Mouse (Mus musculus) embryonic facial prominence, embryonic 15.5 days (tissue): Measurements from ENCODE around the gene Klrb1f. TPM values are rescaled to one million over a fixed set of nuclear protein-coding genes. Genes with fewer than 3 reads are reported as not detected.

ENCODE experiments used
- ATAC-seq: fragments of 200-750 bp; cut with Nextera tagmentation; 2 replicates; pipeline ENCODE4 v1.8.0; 2017; ENCODE audit warnings: low read depth, moderate TSS enrichment; ENCODE audit not compliant: insufficient number of reproducible peaks, low FRiP score, low TSS enrichment
- H3K27ac ChIP-seq: fragments of 300-500 bp; sonication (generic); replicated peaks from 2 replicates; pipeline ENCODE4 v1.5.1; 2015; ENCODE audit warnings: mild to moderate bottlenecking, inconsistent platforms
- H3K27me3 ChIP-seq: fragments of 300-500 bp; sonication (generic); 2 replicates; pipeline ENCODE4 v1.6.1; 2015; ENCODE audit warnings: inconsistent platforms
- H3K36me3 ChIP-seq: fragments of 300-500 bp; sonication (generic); 2 replicates; pipeline ENCODE4 v1.6.1; 2015; ENCODE audit warnings: mild to moderate bottlenecking, inconsistent platforms
- H3K4me1 ChIP-seq: fragments of 300-500 bp; sonication (generic); 2 replicates; pipeline ENCODE4 v1.6.1; 2015; ENCODE audit warnings: inconsistent platforms
- H3K4me2 ChIP-seq: fragments of 300-500 bp; sonication (generic); replicated peaks from 2 replicates; pipeline ENCODE4 v1.6.1; 2015; ENCODE audit warnings: mild to moderate bottlenecking, inconsistent platforms
- H3K4me3 ChIP-seq: fragments of 300-500 bp; sonication (generic); replicated peaks from 2 replicates; pipeline ENCODE4 v1.5.1; 2015; ENCODE audit warnings: mild to moderate bottlenecking, inconsistent platforms
- H3K9ac ChIP-seq: fragments of 300-500 bp; sonication (generic); 2 replicates; pipeline ENCODE4 v1.6.1; 2015; ENCODE audit warnings: inconsistent platforms
- H3K9me3 ChIP-seq: fragments of 300-500 bp; sonication (generic); replicated peaks from 2 replicates; pipeline ENCODE4 v1.6.1; 2016; ENCODE audit warnings: inconsistent platforms
- WGBS: fragments of 180-500 bp; shearing (Covaris S2); methylation state at CpG from one replicate; pipeline ENCODE4 v1.1.7; 2015; 5-methylcytosine and 5-hydroxymethylcytosine counted together
- polyA plus RNA-seq: library from polyadenylated mRNA; unstranded; fragments of >200 nt; fragmentation: Nextera tagmentation; extraction: Ambion mirVana; gene quantifications from 2 replicates; pipeline ENCODE4 v1.2.1, GENCODE M21; 2015

Klrb1f gene
- polyA plus RNA-seq, 1 experiment from 2014 or later: 0.39 TPM

DNA sequence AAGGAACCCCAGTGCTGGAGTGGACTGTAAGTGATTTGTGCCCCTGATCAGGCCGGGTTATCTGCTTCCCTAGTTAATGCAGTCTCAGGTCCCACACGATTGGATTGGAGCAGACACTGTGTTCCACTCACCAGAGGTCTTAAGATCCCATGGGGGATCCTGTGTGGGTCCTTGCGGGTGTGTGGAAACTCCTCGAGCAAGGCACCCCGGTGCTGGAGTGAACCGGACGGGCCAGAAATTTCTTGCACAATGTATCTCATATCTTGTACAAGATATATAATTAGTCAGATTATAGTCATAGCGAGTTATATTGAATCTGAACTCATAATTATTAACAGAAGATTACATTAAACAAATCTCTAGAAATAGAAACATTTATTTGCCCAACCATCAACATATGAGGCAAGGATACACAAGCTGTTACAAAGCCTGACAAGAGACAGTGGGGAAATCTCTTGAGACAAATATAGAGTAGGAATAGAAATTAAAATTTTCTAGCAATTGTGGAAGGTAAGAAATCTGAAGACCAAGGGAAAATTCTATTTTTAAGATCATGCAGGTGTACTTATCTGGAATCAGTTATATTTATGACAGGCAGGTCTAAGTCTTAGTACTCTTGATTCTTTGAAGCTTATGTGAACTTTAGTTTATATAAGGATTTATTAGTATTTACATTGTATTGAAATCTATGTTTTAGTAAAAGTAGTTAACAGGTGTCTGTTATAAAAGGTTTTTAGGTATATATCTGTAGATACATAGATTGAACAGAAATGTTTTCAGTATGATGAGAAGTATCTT lies 18.1 kb upstream of the Klrb1f start:
- H3K27ac ChIP-seq: no peak overlapping the region
- H3K36me3 ChIP-seq: no peaks in the 10 kb centered on the region
- no peak overlapping the region for H3K9ac ChIP-seq
- H3K27me3 ChIP-seq: no peaks in the 10 kb centered on the region
- H3K4me1 ChIP-seq: no peaks in the 10 kb centered on the region
- no peak overlapping the region for H3K4me2 ChIP-seq
- WGBS: 84% methylated on average over 8 of the region's 8 CpGs
- H3K4me3 ChIP-seq: no peak overlapping the region
- no peaks in the 10 kb centered on the region for H3K9me3 ChIP-seq
- ATAC-seq: no peak

DNA sequence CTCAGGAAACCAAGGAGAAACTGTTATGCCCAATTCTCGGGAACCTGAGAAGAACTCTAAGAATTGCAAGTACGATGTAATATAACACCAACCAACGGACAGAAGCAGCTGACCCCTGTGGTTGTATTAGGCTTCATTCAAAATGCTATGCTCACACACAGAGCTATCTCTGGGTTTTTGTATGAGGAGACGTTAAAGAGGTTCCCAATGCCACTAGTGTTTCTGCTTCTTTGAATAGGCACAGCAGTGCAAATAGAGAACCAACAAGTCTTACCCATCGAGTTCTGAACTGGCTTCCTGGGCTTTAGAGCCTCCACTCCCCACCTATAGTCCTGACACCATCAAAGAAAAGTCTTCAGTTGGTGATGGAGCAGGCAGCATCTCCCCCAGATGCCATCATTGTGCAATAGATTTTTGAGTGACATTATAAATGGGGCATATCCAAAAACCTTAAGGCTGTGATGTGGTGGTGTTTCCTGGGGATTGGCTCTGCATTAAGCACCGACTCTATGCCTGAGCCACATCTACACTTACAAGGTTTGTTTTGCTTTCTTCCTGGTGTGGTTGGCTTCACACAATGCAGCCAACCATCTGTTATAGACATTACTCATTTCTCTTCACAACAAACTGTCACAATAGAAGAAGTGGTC lies 15.4 kb upstream of the Klrb1f start:
- Histone ChIP-seq H3K27ac (no peak overlapping the region), H3K36me3 (no peaks in the 10 kb centered on the region), H3K9me3 (no peaks in the 10 kb centered on the region), H3K27me3 (no peaks in the 10 kb centered on the region), H3K4me3 (no peak overlapping the region), H3K9ac (no peak overlapping the region), H3K4me2 (no peak overlapping the region), H3K4me1 (no peaks in the 10 kb centered on the region)
- WGBS: 48% methylated on average over 6 of the region's 6 CpGs
- ATAC-seq: no peak

DNA sequence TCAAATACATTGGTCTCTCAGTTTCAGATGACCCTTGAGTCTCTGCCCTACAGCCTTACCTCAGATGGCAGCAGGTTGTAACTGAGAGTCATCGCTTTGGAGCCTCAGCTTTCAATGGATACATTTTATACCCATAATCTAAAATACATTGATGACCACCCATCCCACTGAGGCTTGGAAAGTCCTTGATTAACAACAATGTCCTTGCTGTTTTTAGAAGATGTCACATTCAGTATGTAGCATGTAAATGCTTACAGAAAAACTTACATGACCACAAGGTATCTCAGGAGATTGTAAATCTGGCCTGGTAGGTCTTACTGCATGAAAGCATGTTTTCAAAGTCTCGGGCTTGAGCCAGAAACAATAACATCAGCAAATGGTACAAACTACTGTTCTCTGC lies 14.7 kb upstream of the Klrb1f start:
- Histone ChIP-seq H3K9me3 (no peaks in the 10 kb centered on the region), H3K4me1 (no peaks in the 10 kb centered on the region), H3K27ac (no peak overlapping the region), H3K36me3 (no peaks in the 10 kb centered on the region), H3K4me3 (no peak overlapping the region), H3K9ac (no peak overlapping the region), H3K27me3 (no peaks in the 10 kb centered on the region), H3K4me2 (no peak overlapping the region)
- WGBS: 78% methylated on average over 2 of the region's 2 CpGs
- ATAC-seq: no peak

DNA sequence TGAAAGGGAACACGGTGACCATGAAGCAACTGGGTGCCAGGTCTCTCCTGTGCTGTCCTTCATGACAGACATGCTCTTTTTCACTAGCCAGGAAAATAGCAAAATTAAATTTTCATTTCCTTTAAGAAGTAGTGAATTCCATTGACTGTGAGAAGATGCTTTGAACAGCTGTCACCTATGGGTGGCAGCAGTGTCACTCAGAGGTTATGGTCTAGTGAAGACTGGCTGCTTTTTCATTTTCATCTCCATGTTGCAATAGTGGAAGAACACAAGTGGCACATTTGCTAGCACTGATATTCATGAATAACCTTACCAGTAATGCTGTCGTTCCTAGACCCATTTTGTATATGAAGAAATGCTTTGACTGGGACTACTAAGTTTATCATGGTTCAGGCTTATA lies 12.3 kb upstream of the Klrb1f start:
- no peaks in the 10 kb centered on the region for H3K4me1 ChIP-seq
- no peak overlapping the region for H3K9ac ChIP-seq
- H3K27me3 ChIP-seq: no peaks in the 10 kb centered on the region
- H3K36me3 ChIP-seq: no peaks in the 10 kb centered on the region
- H3K4me3 ChIP-seq: no peak overlapping the region
- no peaks in the 10 kb centered on the region for H3K9me3 ChIP-seq
- H3K4me2 ChIP-seq: no peak overlapping the region
- ATAC-seq: no peak
- 78% methylated on average over 2 of the region's 2 CpGs for WGBS
- H3K27ac ChIP-seq: no peak overlapping the region

DNA sequence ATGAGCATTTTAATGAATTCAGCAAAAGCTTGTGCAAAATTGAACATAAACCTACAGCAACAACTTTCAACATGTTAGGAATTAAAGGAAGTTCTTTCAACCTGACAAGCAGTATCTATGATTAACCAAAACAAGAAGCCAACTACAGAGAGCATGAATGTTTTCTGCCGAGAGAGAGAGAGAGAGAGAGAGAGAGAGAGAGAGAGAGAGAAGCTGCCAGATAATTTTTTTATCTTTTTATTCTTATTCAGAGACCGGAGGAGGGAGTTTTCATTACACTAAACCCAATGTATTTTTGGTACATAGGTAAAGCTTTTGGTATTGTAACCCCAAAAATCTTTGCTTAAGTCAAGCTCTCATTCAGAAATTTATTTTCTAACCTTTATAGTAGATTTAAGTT lies 10.7 kb upstream of the Klrb1f start:
- no peak overlapping the region for H3K27ac ChIP-seq
- no peaks in the 10 kb centered on the region for H3K36me3 ChIP-seq
- no peaks in the 10 kb centered on the region for H3K4me1 ChIP-seq
- no peaks in the 10 kb centered on the region for H3K9me3 ChIP-seq
- H3K9ac ChIP-seq: no peak overlapping the region
- H3K4me2 ChIP-seq: no peak overlapping the region
- WGBS: 67% methylated on average over 2 of the region's 2 CpGs
- no peak for ATAC-seq
- no peaks in the 10 kb centered on the region for H3K27me3 ChIP-seq
- no peak overlapping the region for H3K4me3 ChIP-seq

DNA sequence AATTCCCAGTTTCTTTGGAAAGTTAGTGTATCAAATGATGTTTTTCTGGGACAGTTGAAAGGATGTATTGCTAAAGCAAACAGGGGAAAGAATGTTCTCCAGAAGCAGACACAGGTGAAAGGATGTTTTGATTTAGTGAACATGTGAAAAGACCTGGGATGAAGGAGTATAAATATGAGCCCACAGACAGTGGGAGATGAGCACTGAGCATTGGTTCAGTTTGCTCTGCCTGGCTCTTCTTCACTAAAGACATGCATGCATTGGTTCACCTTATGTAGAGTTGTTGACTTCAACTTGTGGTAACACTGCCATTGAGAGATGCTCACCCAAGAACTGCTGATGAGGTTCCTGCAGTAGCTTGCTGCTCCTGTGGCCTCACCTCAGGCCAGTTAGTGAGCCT lies 9.4 kb upstream of the Klrb1f start:
- H3K4me2 ChIP-seq: no peak overlapping the region
- no peak overlapping the region for H3K9ac ChIP-seq
- no peak overlapping the region for H3K27ac ChIP-seq
- ATAC-seq: no peak
- no peaks in the 10 kb centered on the region for H3K27me3 ChIP-seq
- H3K9me3 ChIP-seq: no peaks in the 10 kb centered on the region
- no peak overlapping the region for H3K4me3 ChIP-seq
- no peaks in the 10 kb centered on the region for H3K4me1 ChIP-seq
- no peaks in the 10 kb centered on the region for H3K36me3 ChIP-seq

DNA sequence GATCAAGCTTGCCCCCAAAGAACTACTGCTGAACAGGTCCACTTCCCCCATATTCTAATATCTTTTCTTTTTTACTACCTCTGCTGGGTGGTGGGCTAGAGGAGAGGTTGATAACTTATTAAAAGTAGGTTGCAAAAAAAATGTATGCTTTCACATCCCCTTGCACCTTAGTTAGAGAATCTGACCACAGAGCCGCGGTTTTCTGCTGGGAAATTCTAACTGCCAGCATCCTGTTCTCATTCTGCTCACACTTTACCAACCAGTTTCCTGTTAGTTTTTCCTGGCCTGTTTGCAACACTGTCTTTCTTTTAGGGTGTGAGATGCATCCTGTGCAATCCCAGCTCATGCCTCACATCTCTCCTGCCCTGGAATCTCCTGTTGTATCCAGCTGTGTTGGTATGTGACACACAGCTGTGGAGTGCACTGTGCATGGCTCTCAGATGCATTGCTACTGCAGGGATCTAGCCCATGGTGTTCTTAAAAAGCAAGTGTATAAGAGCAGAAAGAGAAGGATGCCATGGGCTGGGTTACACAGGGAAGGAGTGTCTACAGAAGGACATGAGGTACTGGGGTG lies 8.7 kb upstream of the Klrb1f start:
- H3K9ac ChIP-seq: no peak overlapping the region
- no peak overlapping the region for H3K27ac ChIP-seq
- H3K4me2 ChIP-seq: no peak overlapping the region
- no peak for ATAC-seq
- no peaks in the 10 kb centered on the region for H3K36me3 ChIP-seq
- no peaks in the 10 kb centered on the region for H3K27me3 ChIP-seq
- WGBS: 62% methylated on average over 2 of the region's 2 CpGs
- no peaks in the 10 kb centered on the region for H3K9me3 ChIP-seq
- no peaks in the 10 kb centered on the region for H3K4me1 ChIP-seq
- H3K4me3 ChIP-seq: no peak overlapping the region

DNA sequence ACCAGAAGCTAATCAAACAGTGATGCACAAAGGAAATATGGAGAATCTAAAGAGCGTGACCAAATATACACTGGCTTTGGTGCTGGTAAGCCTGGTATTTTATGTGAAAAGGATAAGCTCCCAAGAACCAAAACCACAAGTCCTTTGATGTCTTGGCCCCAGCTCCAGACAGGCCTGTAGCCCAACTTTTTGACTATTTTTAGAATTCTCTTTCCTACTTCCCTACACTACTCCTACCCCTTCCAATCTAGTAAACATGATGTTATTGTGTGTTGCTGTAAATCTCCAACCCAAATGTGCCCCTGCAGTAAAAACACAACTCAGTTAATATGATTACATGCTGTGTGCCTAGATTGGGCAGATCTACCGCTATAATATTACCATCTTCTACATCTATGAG lies 4.2 kb upstream of the Klrb1f start:
- no peak overlapping the region for H3K4me3 ChIP-seq
- ATAC-seq: peak; percentile 69; the same call in 1 of the 2 replicates
- H3K27ac ChIP-seq: no peak overlapping the region
- H3K27me3 ChIP-seq: no peaks in the 10 kb centered on the region
- WGBS: 82% methylated on average over 2 of the region's 2 CpGs
- no peaks in the 10 kb centered on the region for H3K9me3 ChIP-seq
- H3K4me1 ChIP-seq: no peaks in the 10 kb centered on the region
- no peak overlapping the region for H3K4me2 ChIP-seq
- H3K9ac ChIP-seq: no peak overlapping the region
- no peaks in the 10 kb centered on the region for H3K36me3 ChIP-seq

DNA sequence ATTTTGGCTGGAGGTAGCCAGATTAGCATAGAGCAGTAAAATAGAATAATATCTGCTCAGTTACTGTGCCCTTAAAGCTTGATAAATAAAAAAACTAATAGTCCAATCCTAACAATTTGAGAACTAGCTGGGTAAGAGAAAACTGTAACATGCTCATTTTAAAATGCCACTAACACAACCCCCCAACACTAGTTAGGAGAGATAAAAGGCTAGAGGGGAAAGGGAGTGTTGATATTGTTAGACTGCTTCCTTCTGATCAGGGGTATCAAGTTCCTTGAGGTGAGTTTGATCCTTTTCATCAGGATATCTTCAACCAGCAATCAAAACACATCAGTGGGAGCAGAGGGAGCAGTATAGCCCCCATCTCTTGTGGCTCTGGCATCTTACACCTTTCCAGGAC lies 3.2 kb upstream of the Klrb1f start:
- no peak overlapping the region for H3K9ac ChIP-seq
- no peaks in the 10 kb centered on the region for H3K9me3 ChIP-seq
- no peak overlapping the region for H3K27ac ChIP-seq
- ATAC-seq: no peak
- H3K4me2 ChIP-seq: no peak overlapping the region
- H3K4me1 ChIP-seq: no peaks in the 10 kb centered on the region
- no peaks in the 10 kb centered on the region for H3K27me3 ChIP-seq
- no peaks in the 10 kb centered on the region for H3K36me3 ChIP-seq
- H3K4me3 ChIP-seq: no peak overlapping the region

DNA sequence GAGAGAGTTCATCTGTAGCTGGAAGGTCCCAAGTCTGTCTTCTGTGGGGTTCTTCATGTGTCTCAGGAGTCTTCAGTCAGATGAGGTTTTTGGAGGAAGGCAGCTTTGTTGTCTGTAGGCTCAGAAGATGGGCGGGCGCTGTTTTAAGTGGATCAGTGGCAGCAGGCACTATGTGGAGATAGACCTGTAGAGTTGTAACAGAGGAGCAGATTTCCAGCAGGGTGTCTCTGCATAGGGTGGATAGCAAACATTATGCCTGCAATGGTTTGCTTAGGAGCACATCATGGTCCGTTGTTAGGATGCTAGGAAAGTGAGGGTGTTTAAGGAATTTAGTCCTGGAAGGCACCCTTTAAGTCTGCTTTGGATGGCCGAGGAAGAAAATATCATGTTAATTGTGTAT lies 2.7 kb downstream of the Klrb1f start:
- Histone ChIP-seq H3K27me3 (no peaks in the 10 kb centered on the region), H3K4me3 (no peak overlapping the region), H3K4me1 (no peaks in the 10 kb centered on the region), H3K4me2 (no peak overlapping the region), H3K27ac (no peak overlapping the region), H3K9ac (no peak overlapping the region), H3K36me3 (no peaks in the 10 kb centered on the region), H3K9me3 (no peaks in the 10 kb centered on the region)
- WGBS: 38% methylated on average over 4 of the region's 4 CpGs
- ATAC-seq: no peak

DNA sequence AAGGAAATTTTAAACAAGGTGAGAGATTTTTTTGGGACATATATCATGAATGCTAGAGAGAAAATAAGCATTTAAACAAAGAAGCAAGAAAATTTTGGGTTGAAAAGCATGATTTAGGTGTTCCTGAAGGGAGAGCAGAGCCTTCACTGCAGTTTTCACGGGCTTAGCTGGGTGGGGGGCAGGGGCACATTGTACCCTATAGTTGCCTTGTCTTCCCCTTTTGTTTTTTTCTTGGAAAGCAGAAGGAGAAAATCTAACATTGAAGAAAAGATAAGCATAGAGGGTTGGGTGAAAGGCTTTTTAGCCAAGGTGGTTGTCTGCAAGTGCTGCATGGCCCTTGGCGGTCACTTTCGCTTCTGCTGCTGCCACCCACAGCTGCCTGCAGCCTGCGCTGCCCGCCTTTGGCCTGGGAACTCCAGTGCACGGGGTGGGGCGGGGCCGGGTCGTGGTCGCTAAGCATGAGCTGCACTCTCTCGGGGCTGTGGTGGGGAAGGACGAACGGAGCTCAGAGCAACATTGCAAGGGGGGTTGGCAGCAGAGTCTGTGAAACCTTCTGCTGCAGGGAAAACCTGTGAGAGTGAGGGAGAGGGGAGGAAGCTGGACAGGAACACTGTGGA lies 3.3 kb downstream of the Klrb1f start:
- H3K9ac ChIP-seq: no peak overlapping the region
- ATAC-seq: peak; percentile 85

More for the DNA sequence above, 3.3 kb downstream of the Klrb1f start:
- Histone ChIP-seq H3K4me3 (peak overlapping the region; percentile 41), H3K36me3 (no peaks in the 10 kb centered on the region), H3K4me1 (no peaks in the 10 kb centered on the region), H3K27ac (no peak overlapping the region), H3K4me2 (peak overlapping the region; percentile 53), H3K27me3 (no peaks in the 10 kb centered on the region), H3K9me3 (no peaks in the 10 kb centered on the region)
- under 1% methylated on average over 13 of the region's 13 CpGs for WGBS
